Mouse (Mus musculus) brain, embryonic 14.5 days (tissue): ENCODE measurements around the gene Tmem91.

ENCODE experiments used
- CTCF ChIP-seq: fragments of 200-500 bp; IDR thresholded peaks from 2 replicates; pipeline ENCODE4 v1.5.1; 2012; ENCODE audit warnings: inconsistent platforms, mild to moderate bottlenecking, moderate library complexity, borderline replicate concordance; ENCODE audit not compliant: insufficient read depth, insufficient read length; ENCODE audit errors: extremely low read depth
- POLR2A ChIP-seq: fragments of 200-500 bp; IDR thresholded peaks from 2 replicates; pipeline ENCODE4 v1.6.1; 2012; ENCODE audit warnings: mild to moderate bottlenecking, inconsistent platforms, borderline replicate concordance; ENCODE audit not compliant: poor library complexity, insufficient read depth, insufficient read length, severe bottlenecking; ENCODE audit errors: extremely low read depth

DNA sequence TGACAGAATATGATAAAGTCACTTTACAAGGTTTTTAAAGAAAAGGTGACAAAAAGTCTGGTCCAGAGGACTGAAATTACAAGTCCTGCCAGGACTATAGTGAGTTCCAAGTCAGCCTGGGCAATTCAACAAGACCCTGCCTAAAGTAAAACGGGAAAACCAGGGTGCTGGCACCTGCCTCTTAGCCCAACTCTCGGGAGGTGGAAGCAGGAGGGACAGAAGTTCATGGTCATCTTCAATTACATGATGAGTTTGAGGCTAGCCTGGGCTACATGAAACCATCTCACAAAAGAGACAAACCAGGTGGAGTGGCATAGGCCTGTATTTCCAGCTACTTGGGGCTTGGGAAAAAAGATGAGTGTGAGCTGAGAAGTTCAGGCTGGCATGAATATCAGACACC, 3.3 kb downstream of the Tmem91 start:
- TF ChIP-seq CTCF: no peak
- TF ChIP-seq POLR2A: no peak
